Mouse (Mus musculus): ENCODE data around the gene Snrpa. TPM values are rescaled to one million over a fixed set of nuclear protein-coding genes. Genes with fewer than 3 reads are reported as not detected.

Gene Snrpa
- total RNA-seq, 2 experiments from 2014 or later, result 92.5 to 258 TPM

- no peak for ATAC-seq (replicated peaks; ENCODE audit: poor library complexity, severe bottlenecking)
Observed at GRCm38 (mm10) chr7:27203730-27204449, 7.8 kb upstream of the Snrpa start.

- ATAC-seq (replicated peaks; ENCODE audit: poor library complexity, severe bottlenecking), result no peak
Observed at GRCm38 (mm10) chr7:27198779-27199178, 2.7 kb upstream of the Snrpa start.

GRCm38 (mm10) chr7:27198355-27198754, 2.3 kb upstream of the Snrpa start:
- ATAC-seq (replicated peaks; ENCODE audit: poor library complexity, severe bottlenecking), result no peak

GRCm38 (mm10) chr7:27197634-27198033, 1.6 kb upstream of the Snrpa start:
- ATAC-seq (replicated peaks; ENCODE audit: poor library complexity, severe bottlenecking), result no peak

GRCm38 (mm10) chr7:27197136-27197535, 1.1 kb upstream of the Snrpa start:
- no peak for ATAC-seq (replicated peaks; ENCODE audit: poor library complexity, severe bottlenecking)

- no peak for ATAC-seq (replicated peaks; ENCODE audit: poor library complexity, severe bottlenecking)
Observed at GRCm38 (mm10) chr7:27193731-27194130, 2.3 kb downstream of the Snrpa start.

GRCm38 (mm10) chr7:27192434-27192833, 3.6 kb downstream of the Snrpa start:
- no peak for ATAC-seq (replicated peaks; ENCODE audit: poor library complexity, severe bottlenecking)

GRCm38 (mm10) chr7:27189271-27189931, 6.7 kb downstream of the Snrpa start:
- peak; percentile 38; the same call in 1 of the 2 replicates for ATAC-seq (replicated peaks; ENCODE audit: poor library complexity, severe bottlenecking)

GRCm38 (mm10) chr7:27185986-27186385, 10.1 kb downstream of the Snrpa start:
- no peak for ATAC-seq (replicated peaks; ENCODE audit: poor library complexity, severe bottlenecking)

GRCm38 (mm10) chr7:27184964-27185363, 11.1 kb downstream of the Snrpa start:
- ATAC-seq (replicated peaks; ENCODE audit: poor library complexity, severe bottlenecking), result peak; percentile 91

- ATAC-seq (replicated peaks; ENCODE audit: poor library complexity, severe bottlenecking), result no peak
Observed at GRCm38 (mm10) chr7:27182498-27182897, 13.6 kb downstream of the Snrpa start.

GRCm38 (mm10) chr7:27180837-27181695, 15.0 kb downstream of the Snrpa start, which contains the start of the genes Gm21983 and Mia:
Gm21983 (minus strand) TSS chr7:27181086.
Mia (minus strand) TSS chr7:27181157.
- ATAC-seq (replicated peaks; ENCODE audit: poor library complexity, severe bottlenecking), result no peak

GRCm38 (mm10) chr7:27180036-27180435, 16.0 kb downstream of the Snrpa start:
- ATAC-seq (replicated peaks; ENCODE audit: poor library complexity, severe bottlenecking), result no peak

GRCm38 (mm10) chr7:27179217-27179918, 16.7 kb downstream of the Snrpa start:
- no peak for ATAC-seq (replicated peaks; ENCODE audit: poor library complexity, severe bottlenecking)

- ATAC-seq (replicated peaks; ENCODE audit: poor library complexity, severe bottlenecking), result peak; percentile 89
Observed at GRCm38 (mm10) chr7:27178324-27179216, 17.5 kb downstream of the Snrpa start, which contains the start of gene Rab4b. Rab4b (minus strand) TSS chr7:27178896.

GRCm38 (mm10) chr7:27177942-27178323, 18.1 kb downstream of the Snrpa start:
- peak; percentile 1; the same call in 1 of the 2 replicates for ATAC-seq (replicated peaks; ENCODE audit: poor library complexity, severe bottlenecking)

GRCm38 (mm10) chr7:27174896-27175295, 21.2 kb downstream of the Snrpa start:
- ATAC-seq (replicated peaks; ENCODE audit: poor library complexity, severe bottlenecking), result no peak

- ATAC-seq (replicated peaks; ENCODE audit: poor library complexity, severe bottlenecking), result no peak
Observed at GRCm38 (mm10) chr7:27174496-27174895, 21.6 kb downstream of the Snrpa start.

GRCm38 (mm10) chr7:27170981-27171380, 25.1 kb downstream of the Snrpa start:
- ATAC-seq (replicated peaks; ENCODE audit: poor library complexity, severe bottlenecking), result no peak
